Mouse (Mus musculus) neural tube, embryonic 12.5 days (tissue): ENCODE results near the gene Zbtb4. TPM values are rescaled to one million over a fixed set of nuclear protein-coding genes. Genes with fewer than 3 reads are reported as not detected.

Experiments
- ATAC-seq: fragments of 200-750 bp; cut with Nextera tagmentation; 2 replicates; pipeline ENCODE4 v1.8.0; 2017; ENCODE audit warnings: low read depth, mild to moderate bottlenecking, moderate TSS enrichment, moderate library complexity; ENCODE audit not compliant: low FRiP score
- H3K27ac ChIP-seq: fragments of 300-500 bp; sonication (generic); 2 replicates; pipeline ENCODE4 v1.5.1; 2016
- H3K27me3 ChIP-seq: fragments of 300-500 bp; sonication (generic); replicated peaks from 2 replicates; pipeline ENCODE4 v1.6.1; 2016; ENCODE audit warnings: mild to moderate bottlenecking
- H3K36me3 ChIP-seq: fragments of 300-500 bp; sonication (generic); 2 replicates; pipeline ENCODE4 v1.6.1; 2016; ENCODE audit warnings: mild to moderate bottlenecking
- H3K4me1 ChIP-seq: fragments of 300-500 bp; sonication (generic); 2 replicates; pipeline ENCODE4 v1.6.1; 2016
- H3K4me2 ChIP-seq: fragments of 300-500 bp; sonication (generic); replicated peaks from 2 replicates; pipeline ENCODE4 v1.6.1; 2016; ENCODE audit warnings: mild to moderate bottlenecking
- H3K4me3 ChIP-seq: fragments of 300-500 bp; sonication (generic); 2 replicates; pipeline ENCODE4 v1.5.1; 2016
- H3K9ac ChIP-seq: fragments of 300-500 bp; sonication (generic); 2 replicates; pipeline ENCODE4 v1.6.1; 2016; ENCODE audit warnings: mild to moderate bottlenecking
- H3K9me3 ChIP-seq: fragments of 300-500 bp; sonication (generic); 2 replicates; pipeline ENCODE4 v1.6.1; 2016; ENCODE audit warnings: mild to moderate bottlenecking
- WGBS: fragments of 180-500 bp; shearing (Covaris S2); methylation state at CpG from one replicate; pipeline ENCODE4 v1.1.7; 2016; 5-methylcytosine and 5-hydroxymethylcytosine counted together
- polyA plus RNA-seq: library from polyadenylated mRNA; unstranded; fragments of >200 nt; fragmentation: Nextera tagmentation; extraction: Ambion mirVana; gene quantifications from 2 replicates; pipeline ENCODE4 v1.2.1, GENCODE M21; 2016

Zbtb4 gene
- polyA plus RNA-seq, 1 experiment from 2014 or later, result 2.4 TPM

- 72% methylated on average over 2 of the region's 2 CpGs for WGBS
- Histone ChIP-seq H3K4me1 (no peaks in the 10 kb centered on the region), H3K27ac (no peak overlapping the region), H3K9ac (no peak overlapping the region), H3K4me3 (no peak overlapping the region), H3K4me2 (no peak overlapping the region), H3K9me3 (no peaks in the 10 kb centered on the region), H3K27me3 (no peaks in the 10 kb centered on the region), H3K36me3 (peaks cover 46% of the 10 kb centered on the region)
- no peak for ATAC-seq
Measured at GRCm38 (mm10) chr11:69823456-69823855, 57.7 kb downstream of the Zbtb4 start.

- Histone ChIP-seq H3K9ac (no peak overlapping the region), H3K27me3 (peaks cover 7% of the 10 kb centered on the region), H3K36me3 (peaks cover 86% of the 10 kb centered on the region), H3K4me2 (no peak overlapping the region), H3K27ac (no peak overlapping the region), H3K9me3 (no peaks in the 10 kb centered on the region), H3K4me1 (peaks cover 15% of the 10 kb centered on the region), H3K4me3 (no peak overlapping the region)
- no peak for ATAC-seq
- WGBS, result 65% methylated on average over 5 of the region's 5 CpGs
Measured at GRCm38 (mm10) chr11:69828832-69829231, 63.1 kb downstream of the Zbtb4 start.

GRCm38 (mm10) chr11:69833554-69833953 lies 67.8 kb downstream of the Zbtb4 start:
- Histone ChIP-seq H3K9ac (peak overlapping the region; percentile 91), H3K4me3 (peak overlapping the region; percentile 84), H3K27me3 (peaks cover 7% of the 10 kb centered on the region), H3K27ac (no peak overlapping the region), H3K36me3 (peaks cover 42% of the 10 kb centered on the region), H3K9me3 (no peaks in the 10 kb centered on the region), H3K4me2 (peak overlapping the region; percentile 90), H3K4me1 (peaks cover 46% of the 10 kb centered on the region)
- ATAC-seq, result no peak
- WGBS, result 54% methylated on average over 8 of the region's 8 CpGs

Other genes starting within 250 kb of the Zbtb4 start
- 1.6 and 1.9 TPM in 2 replicates for gene Dnah2, start 216.8 kb upstream of the Zbtb4 start, polyA plus RNA-seq
- 54.4 and 57.4 TPM in 2 replicates for gene Efnb3, start 205.7 kb upstream of the Zbtb4 start, polyA plus RNA-seq
- 32.2 and 32.4 TPM in 2 replicates for gene Wrap53, start 185.7 kb upstream of the Zbtb4 start, polyA plus RNA-seq
- 116 and 120 TPM in 2 replicates for gene Trp53, start 185.6 kb upstream of the Zbtb4 start, polyA plus RNA-seq
- 8.4 and 10.8 TPM in 2 replicates for gene Atp1b2, start 160.0 kb upstream of the Zbtb4 start, polyA plus RNA-seq
- gene Shbg, start 148.0 kb upstream of the Zbtb4 start, polyA plus RNA-seq, result not detected in 2 replicates
- gene Sat2, start 143.9 kb upstream of the Zbtb4 start, polyA plus RNA-seq, result 22.0 and 23.3 TPM in 2 replicates
- gene Fxr2, start 132.9 kb upstream of the Zbtb4 start, polyA plus RNA-seq, result 55.8 and 71.5 TPM in 2 replicates
- 0.30 TPM in 1 of 2 replicates, not detected in the other for gene Sox15, start 110.6 kb upstream of the Zbtb4 start, polyA plus RNA-seq
- gene Mpdu1, start 103.3 kb upstream of the Zbtb4 start, polyA plus RNA-seq, result 81.4 and 82.6 TPM in 2 replicates
- gene Cd68, start 99.8 kb upstream of the Zbtb4 start, polyA plus RNA-seq, result 7.7 and 8.0 TPM in 2 replicates
- 598 and 684 TPM in 2 replicates for gene Eif4a1, start 93.5 kb upstream of the Zbtb4 start, polyA plus RNA-seq
- gene Senp3, start 83.8 kb upstream of the Zbtb4 start, polyA plus RNA-seq, result 97.8 and 115 TPM in 2 replicates
- gene Tnfsf13, start 80.1 kb upstream of the Zbtb4 start, polyA plus RNA-seq, result 0.20 TPM in 1 of 2 replicates, not detected in the other
- 1.9 and 2.7 TPM in 2 replicates for gene Tnfsf12, start 70.1 kb upstream of the Zbtb4 start, polyA plus RNA-seq
- gene Tnfsfm13, start 69.8 kb upstream of the Zbtb4 start, polyA plus RNA-seq, result 1.4 TPM in 2 replicates
- 28.5 and 31.2 TPM in 2 replicates for gene Polr2a, start 7.3 kb upstream of the Zbtb4 start, polyA plus RNA-seq
- gene Slc35g3, start 3.9 kb upstream of the Zbtb4 start, polyA plus RNA-seq, result not detected in 2 replicates
- gene Chrnb1, start 30.0 kb downstream of the Zbtb4 start, polyA plus RNA-seq, result 5.3 and 5.8 TPM in 2 replicates
- 4.1 and 5.6 TPM in 2 replicates for gene Fgf11, start 35.9 kb downstream of the Zbtb4 start, polyA plus RNA-seq
- 1.1 and 1.7 TPM in 2 replicates for gene Tmem102, start 39.7 kb downstream of the Zbtb4 start, polyA plus RNA-seq
- not detected in 2 replicates for gene Gm39566, start 49.4 kb downstream of the Zbtb4 start, polyA plus RNA-seq
- not detected in 2 replicates for gene Spem2, start 52.6 kb downstream of the Zbtb4 start, polyA plus RNA-seq
- 0.52 TPM in 1 of 2 replicates, not detected in the other for gene Spem1, start 56.3 kb downstream of the Zbtb4 start, polyA plus RNA-seq
- gene Nlgn2, start 71.9 kb downstream of the Zbtb4 start, polyA plus RNA-seq, result 14.1 and 16.6 TPM in 2 replicates
- 325 and 328 TPM in 2 replicates for gene Tmem256, start 72.6 kb downstream of the Zbtb4 start, polyA plus RNA-seq
- 64.4 and 69.9 TPM in 2 replicates for gene Plscr3, start 80.5 kb downstream of the Zbtb4 start, polyA plus RNA-seq
- 0.22 and 0.30 TPM in 2 replicates for gene Tnk1, start 92.8 kb downstream of the Zbtb4 start, polyA plus RNA-seq
- gene Tmem95, start 112.1 kb downstream of the Zbtb4 start, polyA plus RNA-seq, result not detected in 2 replicates
- gene Kctd11, start 115.5 kb downstream of the Zbtb4 start, polyA plus RNA-seq, result 3.1 TPM in 2 replicates
- gene Acap1, start 129.6 kb downstream of the Zbtb4 start, polyA plus RNA-seq, result 0.54 and 0.90 TPM in 2 replicates
- gene 2810408A11Rik, start 135.1 kb downstream of the Zbtb4 start, polyA plus RNA-seq, result 17.7 and 18.1 TPM in 2 replicates
- 19.8 and 20.4 TPM in 2 replicates for gene Neurl4, start 135.2 kb downstream of the Zbtb4 start, polyA plus RNA-seq
- gene Gps2, start 148.0 kb downstream of the Zbtb4 start, polyA plus RNA-seq, result 82.4 and 92.0 TPM in 2 replicates
- 1,451 and 1,549 TPM in 2 replicates for gene Eif5a, start 156.0 kb downstream of the Zbtb4 start, polyA plus RNA-seq
- gene Ybx2, start 169.9 kb downstream of the Zbtb4 start, polyA plus RNA-seq, result 5.5 and 6.0 TPM in 2 replicates
- 12.3 and 12.4 TPM in 2 replicates for gene Slc2a4, start 182.3 kb downstream of the Zbtb4 start, polyA plus RNA-seq
- gene Cldn7, start 198.9 kb downstream of the Zbtb4 start, polyA plus RNA-seq, result 2.1 and 3.2 TPM in 2 replicates
- gene Ctdnep1, start 215.2 kb downstream of the Zbtb4 start, polyA plus RNA-seq, result 23.0 and 24.3 TPM in 2 replicates
- 129 and 131 TPM in 2 replicates for gene Elp5, start 216.6 kb downstream of the Zbtb4 start, polyA plus RNA-seq
- gene Gabarap, start 225.2 kb downstream of the Zbtb4 start, polyA plus RNA-seq, result 577 and 592 TPM in 2 replicates
- gene Phf23, start 229.9 kb downstream of the Zbtb4 start, polyA plus RNA-seq, result 89.4 and 92.5 TPM in 2 replicates
- gene Dvl2, start 234.7 kb downstream of the Zbtb4 start, polyA plus RNA-seq, result 39.0 and 40.7 TPM in 2 replicates
- gene Acadvl, start 249.5 kb downstream of the Zbtb4 start, polyA plus RNA-seq, result 59.1 and 63.7 TPM in 2 replicates